Mouse (Mus musculus) heart, postnatal 0 days (tissue): ENCODE measurements around the gene Mlxipl.

Experiments
- CTCF ChIP-seq: IDR thresholded peaks from 2 replicates; pipeline ENCODE4 v1.5.1; 2016; ENCODE audit warnings: antibody characterized with exemption, control low read depth, low read depth
- EP300 ChIP-seq: IDR thresholded peaks from 2 replicates; pipeline ENCODE4 v1.6.1; 2016; ENCODE audit warnings: antibody characterized with exemption, low read depth

- TF ChIP-seq CTCF (no peak), EP300 (no peak)
Observed at GRCm38 (mm10) chr5:135179616-135180015, 89.9 kb downstream of the Mlxipl start.
